Mouse (Mus musculus) liver, adult 2 months (tissue): ENCODE results near the gene Crip2.

Source experiments
- CTCF ChIP-seq: fragments of 200-500 bp; IDR thresholded peaks from 2 replicates; pipeline ENCODE4 v1.5.1; 2011; ENCODE audit warnings: low read depth, low read length, control low read depth
- POLR2A ChIP-seq: fragments of 200-500 bp; IDR thresholded peaks from 2 replicates; pipeline ENCODE4 v1.6.1; 2011; ENCODE audit warnings: low read length, control low read depth; ENCODE audit not compliant: insufficient read depth; ENCODE audit errors: extremely low read depth

DNA sequence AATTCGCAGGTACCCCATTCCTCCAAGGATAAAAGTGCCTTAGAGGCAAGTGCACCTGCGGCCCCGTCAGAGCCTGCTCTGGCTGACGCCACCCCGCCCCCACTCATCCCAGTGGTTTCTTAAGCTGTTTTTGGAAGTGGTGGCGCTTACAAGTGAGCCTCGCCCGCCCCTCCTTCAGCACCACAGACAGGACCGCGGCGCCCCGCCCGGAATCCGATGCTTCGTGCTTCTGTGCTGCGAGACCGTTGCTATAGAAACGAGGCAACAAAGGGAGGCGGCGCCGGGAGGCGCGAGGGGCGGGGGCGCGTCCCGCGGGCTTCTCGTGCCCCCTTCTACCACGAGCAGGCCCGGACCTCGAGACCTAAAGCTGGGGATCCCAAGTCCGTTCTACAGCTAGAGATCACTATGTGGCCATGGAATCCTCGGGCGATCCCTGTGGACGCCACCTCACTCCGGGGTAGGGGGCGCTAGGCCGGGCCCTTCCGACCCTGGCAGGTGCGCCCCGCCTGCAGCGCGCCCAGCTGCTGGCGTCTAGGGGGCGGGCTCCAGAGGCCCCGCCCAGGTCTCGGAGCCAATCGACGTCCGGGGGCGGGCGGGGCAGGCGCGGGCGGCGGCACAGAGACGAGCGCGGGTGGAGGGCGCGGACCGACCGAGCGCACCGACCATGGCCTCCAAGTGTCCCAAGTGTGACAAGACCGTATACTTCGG is at the start of gene Crip2:
- TF ChIP-seq CTCF (0 out of 2 replicates have a peak, but pooled peaks have one; percentile 13), POLR2A (peak; percentile 54; the same call in 1 of the 2 replicates)
